Mouse (Mus musculus): Measurements from ENCODE around the gene Zfp775.

DNA sequence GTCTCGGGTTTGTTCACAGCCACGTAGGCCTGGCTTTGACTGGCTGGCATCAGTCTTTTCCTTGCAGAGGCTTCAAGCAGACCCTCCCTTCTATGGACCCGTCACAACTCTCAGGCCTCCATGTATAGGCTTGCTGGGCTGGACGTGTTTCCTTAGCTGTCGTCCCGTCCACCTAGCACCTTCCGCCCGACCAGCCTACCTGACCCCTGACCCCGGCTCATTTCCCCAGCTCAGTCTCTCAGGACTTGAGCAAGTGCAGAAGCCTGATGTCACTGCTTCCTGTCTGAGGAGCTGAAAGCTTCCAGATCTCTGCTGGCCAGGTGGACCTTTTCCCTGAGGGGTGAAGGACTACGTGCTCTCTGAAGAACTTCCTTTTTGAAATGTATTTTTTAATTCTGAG, 28.6 kb upstream of the Zfp775 start:
- no peak for TF ChIP-seq CTCF (IDR thresholded peaks at IDR 0.05; ENCODE audit: control insufficient read depth, insufficient read depth, insufficient read length)
- no peak for TF ChIP-seq MYOD1 (IDR thresholded peaks at IDR 0.05; ENCODE audit: control insufficient read depth, insufficient read length, low read depth)
- no peak for TF ChIP-seq MYOG (IDR thresholded peaks at IDR 0.05; ENCODE audit: control insufficient read depth, extremely low read depth, insufficient read length)
- no peak for TF ChIP-seq FOSL1 (IDR thresholded peaks at IDR 0.05; ENCODE audit: insufficient read depth, low read length, poor library complexity, severe bottlenecking)
- no peak for TF ChIP-seq CEBPB (IDR thresholded peaks at IDR 0.05; ENCODE audit: low read depth)
- TF ChIP-seq USF1 (IDR thresholded peaks at IDR 0.05; ENCODE audit: low read depth) = no peak

Data from C2C12 (cell line).